Mouse (Mus musculus): ENCODE measurements around the gene Ubtf. TPM values are rescaled to one million over a fixed set of nuclear protein-coding genes. Genes with fewer than 3 reads are reported as not detected.
A peak's percentile ranks its signal among the peaks of the same experiment; 100 is the strongest.

Ubtf gene
- total RNA-seq, 2 experiments from 2014 or later, result 114 to 125 TPM

- DNase-seq (ENCODE audit: low spot score in 2 of 2), result no peak
- intact Hi-C loops (cut with DNase I), result no loop called here
Measured at GRCm38 (mm10) chr11:102304141-102304540, 15.4 kb downstream of the Ubtf start.

GRCm38 (mm10) chr11:102299839-102300238 is 19.7 kb downstream of the Ubtf start:
- intact Hi-C loops (cut with DNase I), result loop anchor here (5.0 kb wide), 1 partner anchor 107 kb away; the partner anchor contains the start of gene Slc25a39

DNA sequence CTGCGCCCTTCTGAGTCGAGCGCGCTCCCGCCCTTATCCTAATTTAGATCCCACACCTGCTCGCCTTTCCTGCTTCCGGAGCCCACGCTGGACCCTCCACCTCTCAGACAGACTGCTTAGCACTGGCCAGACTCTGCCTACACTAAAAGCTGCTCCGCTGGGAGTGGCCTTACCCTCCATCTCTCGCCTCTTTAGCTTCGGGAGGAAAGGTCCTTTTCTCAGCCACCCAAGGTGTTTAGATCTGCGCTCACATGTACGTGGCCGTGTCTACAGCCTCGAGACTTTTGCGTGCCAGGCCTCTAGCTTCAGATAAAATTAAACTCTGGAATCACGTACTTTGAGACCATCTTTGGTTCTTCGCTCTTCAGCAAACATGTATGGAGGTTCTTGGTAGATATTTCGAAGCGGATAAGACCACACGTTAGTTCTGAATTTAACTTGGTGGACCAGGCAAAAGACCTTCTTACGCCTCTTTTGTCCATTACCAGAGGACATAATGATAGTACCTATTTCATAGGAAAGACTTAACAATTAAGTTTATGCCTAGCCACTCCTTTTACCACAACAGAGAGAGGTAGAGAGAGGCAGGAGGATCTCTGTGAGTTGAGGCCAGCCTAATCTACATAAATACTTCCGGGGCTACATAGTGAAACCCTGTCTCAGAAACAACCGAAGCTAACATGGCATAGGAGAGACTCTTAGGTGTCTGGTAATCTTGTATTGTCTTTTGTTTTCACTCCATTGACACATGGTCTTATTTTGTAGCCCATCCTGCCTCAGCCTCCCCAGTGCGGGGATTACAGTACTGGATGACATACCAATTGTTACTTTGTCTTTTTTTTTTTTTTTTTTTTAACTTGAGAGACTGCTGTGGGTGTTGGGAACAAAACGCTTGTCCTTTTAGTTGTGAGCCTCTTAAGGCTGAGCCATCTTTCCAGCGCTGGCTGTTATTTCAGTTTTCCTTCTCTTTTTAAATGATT is 21.7 kb downstream of the Ubtf start:
- intact Hi-C loops (cut with DNase I), result loop anchor here (2.0 to 5.0 kb wide), 2 partner anchors 19 to 109 kb away; partner anchors contain the start of gene Slc25a39
- no peak for DNase-seq (ENCODE audit: low spot score in 2 of 2)

More at GRCm38 (mm10) chr11:102299839-102300238, 19.7 kb downstream of the Ubtf start:
- DNase-seq (ENCODE audit: low spot score in 2 of 2), result no peak

DNA sequence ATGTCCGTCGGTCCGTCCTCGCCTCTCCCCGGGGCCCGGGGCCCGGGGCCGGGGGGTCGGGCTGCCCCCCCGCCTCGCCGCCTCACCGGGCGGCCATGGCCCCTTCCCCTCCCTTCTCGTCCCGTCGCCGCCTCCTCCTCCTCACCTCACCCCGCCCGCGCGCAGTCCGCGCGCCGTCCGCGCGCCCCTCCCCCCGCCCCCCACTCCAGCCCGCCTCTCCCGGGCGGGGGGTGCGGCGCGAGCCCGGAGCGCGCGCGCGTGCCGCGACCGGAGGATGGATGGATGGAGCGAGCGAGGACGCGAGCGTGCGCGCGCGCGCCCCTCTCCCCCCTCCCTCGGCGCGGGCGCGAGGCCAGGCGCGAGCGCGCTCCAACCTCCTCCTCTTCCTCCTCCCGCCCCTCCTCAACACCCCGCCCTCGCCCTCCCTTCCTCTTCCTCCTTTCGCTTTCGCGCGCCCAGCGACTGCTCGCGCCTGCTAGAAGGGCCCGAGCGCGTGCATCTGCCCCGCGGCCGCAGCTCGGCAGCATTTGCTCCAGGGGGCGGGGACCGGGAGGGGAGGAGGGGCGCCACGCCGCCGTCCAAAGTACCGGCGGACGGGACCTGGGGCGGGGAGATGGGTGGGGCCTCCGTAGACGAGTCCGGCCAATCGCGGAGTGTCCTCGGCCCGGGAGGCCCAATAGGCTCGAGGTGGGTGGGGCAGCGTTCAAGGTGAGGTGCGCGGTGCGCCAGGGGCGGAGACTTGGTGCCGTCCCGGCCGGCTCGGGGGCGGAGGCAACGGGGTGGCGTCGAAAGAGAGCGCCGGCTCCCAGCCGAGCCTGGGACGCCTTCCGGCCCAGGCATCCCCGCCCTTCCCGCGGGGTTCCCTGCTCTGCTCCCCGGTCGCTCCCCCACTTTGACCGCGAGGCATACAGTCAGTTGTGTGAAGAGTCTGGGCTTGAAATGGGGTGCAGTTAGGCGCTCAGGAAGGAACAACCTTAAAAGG is 22.8 kb downstream of the Ubtf start, which contains the start of gene Atxn7l3:
Gene Atxn7l3, minus strand, starts transcription at position 141 of the 982 bp plus-strand sequence.
- DNase-seq (ENCODE audit: low spot score in 2 of 2), result peak; percentile 98 to 99
- intact Hi-C loops (cut with DNase I), result loop anchor here (2.0 to 5.0 kb wide), 2 partner anchors 20 to 111 kb away; partner anchors contain the start of gene Slc25a39

DNA sequence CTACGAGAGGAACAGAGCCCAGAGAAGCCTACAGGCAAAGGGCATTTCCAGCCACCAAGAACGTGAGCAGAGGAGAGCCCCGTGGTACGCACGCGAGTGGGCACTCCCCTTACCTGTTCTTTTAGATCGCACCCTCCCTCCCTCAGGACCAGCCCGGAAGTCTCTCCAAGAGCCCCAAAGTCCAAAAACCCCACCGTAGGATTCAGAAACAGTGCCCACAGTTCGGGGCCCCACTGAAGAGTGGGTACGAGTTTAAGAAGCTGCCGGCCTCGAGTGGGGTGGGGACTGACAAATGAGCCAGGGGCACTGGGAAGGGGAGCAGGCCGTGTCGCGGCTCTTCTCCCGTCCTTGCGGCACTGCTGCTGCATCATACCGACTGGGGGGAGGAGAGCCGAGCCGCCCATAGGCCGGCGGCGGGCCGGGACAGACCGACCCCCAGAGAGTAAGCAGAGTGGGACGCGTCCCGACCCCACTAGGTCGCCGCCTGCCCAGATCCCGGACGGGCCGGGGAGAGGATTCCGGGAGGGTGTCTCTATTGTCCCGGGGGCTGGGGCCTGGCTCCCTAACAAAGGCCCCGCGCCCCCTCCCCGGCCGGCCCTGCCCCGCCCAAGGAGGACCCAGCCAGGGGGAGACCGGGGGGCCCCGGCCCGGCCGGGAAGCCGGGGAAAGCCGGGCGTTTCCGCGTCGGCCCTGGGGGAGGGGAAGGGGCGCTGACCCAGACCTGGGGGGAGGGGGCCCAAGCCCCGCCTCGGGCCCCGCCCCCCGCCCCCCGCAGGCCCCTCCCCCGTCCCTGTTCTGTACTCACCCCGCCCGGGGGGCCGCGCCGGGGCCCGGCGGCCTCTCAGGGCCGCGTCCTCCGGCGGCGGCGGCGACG is 23.7 kb downstream of the Ubtf start:
- DNase-seq (ENCODE audit: low spot score in 2 of 2), result no peak
- intact Hi-C loops (cut with DNase I), result loop anchor here (2.0 to 5.0 kb wide), 2 partner anchors 21 to 111 kb away; partner anchors contain the start of gene Slc25a39

DNA sequence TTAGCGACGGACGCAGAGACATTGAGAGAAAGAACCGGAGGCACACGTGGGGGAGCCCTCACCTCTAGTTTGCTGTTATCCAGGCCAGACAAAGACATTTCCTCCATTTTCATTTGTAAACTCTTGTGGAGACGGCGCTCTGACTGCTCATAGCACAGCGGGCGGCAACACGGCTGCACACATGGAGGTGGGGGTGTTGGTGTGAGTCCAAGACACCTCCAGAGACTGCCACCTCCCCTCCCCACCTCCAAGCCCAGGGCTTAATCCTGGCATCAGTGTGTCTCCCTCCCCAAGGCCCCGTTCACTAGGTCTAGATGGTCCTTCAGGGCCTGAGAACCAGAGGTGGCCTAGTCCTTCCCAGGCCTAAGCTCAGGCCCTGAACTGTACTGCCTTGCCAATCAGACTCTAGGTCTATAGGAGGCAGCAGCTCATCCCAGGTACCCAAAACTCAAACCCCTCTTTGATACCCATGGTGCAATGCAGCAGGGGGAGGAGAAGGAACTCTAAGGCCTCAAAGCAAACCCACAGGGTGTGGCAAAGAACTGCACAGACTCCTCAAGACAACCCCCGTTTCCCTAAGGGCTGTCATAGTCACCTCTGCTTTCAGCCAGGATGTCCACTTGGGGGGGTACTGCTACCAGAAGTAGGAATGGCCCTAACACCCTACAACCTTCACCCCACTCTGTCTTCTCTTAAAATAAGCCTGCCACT is 24.5 kb downstream of the Ubtf start:
- peak; percentile 49 to 53 for DNase-seq (ENCODE audit: low spot score in 2 of 2)
- intact Hi-C loops (cut with DNase I), result loop anchor here (5.0 kb wide), 1 partner anchor 112 kb away; the partner anchor contains the start of gene Slc25a39

DNA sequence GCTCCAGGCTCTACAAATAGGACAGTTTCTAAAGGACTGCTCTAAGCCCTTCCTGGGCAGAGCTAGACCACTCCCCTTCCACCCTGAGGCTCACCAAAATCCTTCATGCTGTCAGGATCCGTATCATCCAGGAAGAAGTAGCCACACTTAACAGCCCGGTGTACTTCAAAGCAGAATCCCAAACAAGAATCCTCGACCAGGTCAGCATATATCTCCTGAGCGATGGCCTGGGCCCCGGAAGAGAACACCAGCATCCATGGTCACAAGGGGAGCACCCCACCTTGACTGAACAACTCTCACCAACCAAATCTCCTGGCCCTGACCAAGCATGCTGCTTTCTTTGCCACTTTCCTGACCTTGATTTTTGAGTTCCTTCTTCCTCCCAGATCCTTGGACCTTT is 25.1 kb downstream of the Ubtf start:
- DNase-seq (ENCODE audit: low spot score in 2 of 2), result no peak
- intact Hi-C loops (cut with DNase I), result no loop called here

- no peak for DNase-seq (ENCODE audit: low spot score in 2 of 2)
- intact Hi-C loops (cut with DNase I), result no loop called here
Measured at GRCm38 (mm10) chr11:102293971-102294370, 25.6 kb downstream of the Ubtf start.

- no peak for DNase-seq (ENCODE audit: low spot score in 2 of 2)
- intact Hi-C loops (cut with DNase I), result no loop called here
Measured at GRCm38 (mm10) chr11:102291051-102291535, 28.4 kb downstream of the Ubtf start.

DNA sequence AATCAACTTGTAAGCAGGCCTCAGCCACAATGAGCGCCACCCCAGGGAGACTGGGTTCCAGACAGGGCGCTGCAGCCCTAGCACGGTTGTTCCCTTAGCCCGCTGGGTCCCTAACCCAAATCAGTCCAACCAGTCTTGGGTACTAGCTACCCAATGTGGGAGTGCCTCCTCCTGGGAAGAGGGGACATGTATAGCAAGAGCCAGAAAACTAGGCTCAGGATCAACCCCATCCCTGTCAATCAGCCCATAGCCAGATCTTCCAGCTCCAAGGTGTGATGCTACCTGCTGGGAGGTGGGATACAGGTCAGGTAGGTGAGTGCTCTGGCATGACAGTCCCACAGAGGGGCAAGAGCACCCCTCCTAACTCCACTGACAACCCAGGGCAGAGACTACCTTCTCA is 29.4 kb downstream of the Ubtf start:
- DNase-seq (ENCODE audit: low spot score in 2 of 2), result no peak
- intact Hi-C loops (cut with DNase I), result no loop called here

- DNase-seq (ENCODE audit: low spot score in 2 of 2), result no peak
- intact Hi-C loops (cut with DNase I), result no loop called here
Measured at GRCm38 (mm10) chr11:102289511-102290100, 29.9 kb downstream of the Ubtf start.

- DNase-seq (ENCODE audit: low spot score in 2 of 2), result no peak
- intact Hi-C loops (cut with DNase I), result no loop called here
Measured at GRCm38 (mm10) chr11:102288913-102289312, 30.6 kb downstream of the Ubtf start.

GRCm38 (mm10) chr11:102288027-102288804 is 31.3 kb downstream of the Ubtf start:
- DNase-seq (ENCODE audit: low spot score in 2 of 2), result no peak
- intact Hi-C loops (cut with DNase I), result no loop called here

DNA sequence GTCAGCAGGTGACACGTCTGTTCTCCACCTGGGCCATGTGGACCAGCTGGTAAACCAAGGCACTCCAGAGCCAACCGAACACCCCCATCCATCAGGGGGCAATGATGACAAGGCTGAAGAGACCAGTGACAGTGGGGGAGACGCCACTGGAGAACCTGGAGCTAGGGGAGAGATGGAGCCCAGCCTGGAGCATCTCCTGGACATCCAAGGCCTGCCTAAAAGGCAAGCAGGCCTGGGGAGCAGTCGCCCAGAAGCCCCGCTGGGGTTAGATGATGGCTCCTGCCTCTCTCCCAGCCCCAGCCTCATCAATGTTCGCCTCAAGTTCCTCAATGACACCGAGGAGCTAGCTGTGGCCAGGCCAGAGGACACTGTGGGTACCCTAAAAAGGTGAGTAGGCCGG is 32.1 kb downstream of the Ubtf start:
- no peak for DNase-seq (ENCODE audit: low spot score in 2 of 2)
- intact Hi-C loops (cut with DNase I), result no loop called here

DNA sequence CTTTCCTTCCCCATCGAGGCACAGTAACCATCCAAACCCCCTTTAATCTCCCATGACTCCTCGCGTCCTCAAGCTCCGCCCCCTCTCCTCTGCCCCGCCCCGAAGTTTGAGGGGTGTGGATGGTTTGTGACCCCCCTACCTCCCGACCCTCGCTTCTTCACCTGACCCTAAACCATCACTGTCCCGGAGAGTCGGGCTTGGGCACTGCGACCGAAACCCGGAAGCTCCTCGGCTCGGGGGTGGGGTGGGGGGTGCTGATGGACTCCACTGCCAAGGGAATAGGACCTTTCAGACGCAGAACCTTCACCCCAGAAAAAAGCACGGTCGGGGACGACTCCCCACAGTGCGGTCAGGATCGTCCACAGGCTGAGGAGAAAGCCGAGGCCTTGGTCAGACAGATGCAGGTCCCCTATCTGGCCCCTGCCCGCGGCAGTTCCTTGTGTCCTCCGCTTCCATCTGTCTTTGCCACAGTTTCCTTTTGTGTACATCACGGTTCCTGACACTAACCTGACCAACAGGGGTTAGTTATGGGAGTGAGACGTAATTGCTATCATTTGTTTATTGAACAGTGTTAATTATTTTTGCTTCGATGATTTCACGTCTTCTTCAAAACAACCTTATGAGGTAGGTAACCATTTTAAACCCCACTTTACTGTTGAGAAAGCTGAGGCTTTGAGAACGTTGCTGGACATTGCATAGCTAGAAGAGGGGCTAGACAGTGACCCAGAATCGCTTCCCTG is 34.3 kb downstream of the Ubtf start:
- DNase-seq (ENCODE audit: low spot score in 2 of 2), result no peak
- intact Hi-C loops (cut with DNase I), result no loop called here

DNA sequence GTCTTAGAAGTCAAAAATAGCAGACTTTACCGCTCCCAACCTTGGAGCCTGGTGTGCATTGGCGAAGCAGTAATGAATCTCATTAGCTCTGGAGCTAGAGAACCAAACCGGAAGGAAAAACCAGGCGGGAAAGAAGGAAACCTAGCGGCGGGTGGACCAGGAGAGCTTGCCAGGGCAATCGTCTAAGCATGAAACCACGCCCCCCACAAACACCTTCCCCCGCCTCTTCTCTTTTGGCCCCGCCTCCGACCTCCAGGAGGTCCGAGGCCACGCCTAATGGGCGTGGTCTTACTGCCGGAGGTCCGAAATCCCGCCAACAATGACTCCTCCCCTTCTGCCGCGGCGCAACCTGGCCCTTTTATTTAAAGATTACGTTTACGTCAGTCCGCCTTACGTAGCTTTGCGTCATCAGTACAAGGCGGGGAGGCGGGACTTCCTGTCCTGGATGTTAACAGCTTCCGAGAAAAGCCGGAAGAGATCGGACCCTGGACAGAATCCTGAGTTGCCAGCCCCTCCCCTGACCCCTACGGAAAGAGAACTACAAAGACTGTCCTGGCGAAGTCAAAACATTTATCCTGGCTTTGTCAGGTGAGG is 34.9 kb downstream of the Ubtf start, which contains the start of gene Tmub2:
Gene Tmub2, plus strand, starts transcription at position 431 of the 594 bp plus-strand sequence.
- intact Hi-C loops (cut with DNase I), result no loop called here

More for the DNA sequence above, 34.9 kb downstream of the Ubtf start, which contains the start of gene Tmub2:
- peak; percentile 91 to 95 for DNase-seq (ENCODE audit: low spot score in 2 of 2)

Data from left cerebral cortex, postnatal 36 days (tissue).